Mouse (Mus musculus): ENCODE measurements around the gene Tshr. TPM values are rescaled to one million over a fixed set of nuclear protein-coding genes. Genes with fewer than 3 reads are reported as not detected.
"Not testable (repeated sequence)": the region's sequence is repeated elsewhere in the genome, so short reads cannot be mapped to it uniquely, and the experiment has no call there.

Tshr gene
- polyA plus RNA-seq, 1 experiment, result 1.4 TPM

- WGBS, result 50% methylated on average over 19 of the region's 19 CpGs
- peak; percentile 46 for DNase-seq
- no peak overlapping the region for H3K4me3 ChIP-seq (ENCODE audit: insufficient read depth, low read depth, low read length)
- 0 out of 2 replicates have a peak, but pooled peaks cover 1% of the 10 kb centered on the region for H3K36me3 ChIP-seq (ENCODE audit: control insufficient read depth, insufficient read depth, low read length)
- no peak for TF ChIP-seq POLR2A (IDR thresholded peaks at IDR 0.05; ENCODE audit: low read depth, low read length)
- no peak for TF ChIP-seq CTCF (conservative IDR thresholded peaks at IDR 0.05; ENCODE audit: insufficient read depth, insufficient read length, low read depth, low read length)
- no peak overlapping the region for H3K27ac ChIP-seq (ENCODE audit: insufficient read depth, low read depth, low read length)
- no peaks in the 10 kb centered on the region for H3K4me1 ChIP-seq (ENCODE audit: control insufficient read depth, insufficient read depth, low read length)
- H3K27me3 ChIP-seq (replicated peaks; ENCODE audit: control insufficient read depth, insufficient read depth, low read length), result no peaks in the 10 kb centered on the region
Observed at GRCm38 (mm10) chr12:91551773-91552526, 167.6 kb downstream of the Tshr start.

GRCm38 (mm10) chr12:91557358-91558005 is 173.1 kb downstream of the Tshr start:
- DNase-seq; H3K4me1 ChIP-seq (ENCODE audit: control insufficient read depth, insufficient read depth, low read length); H3K4me3 ChIP-seq (ENCODE audit: insufficient read depth, low read depth, low read length); H3K27me3 ChIP-seq (replicated peaks; ENCODE audit: control insufficient read depth, insufficient read depth, low read length); H3K27ac ChIP-seq (ENCODE audit: insufficient read depth, low read depth, low read length); H3K36me3 ChIP-seq (ENCODE audit: control insufficient read depth, insufficient read depth, low read length): not testable (repeated sequence)
- 85% methylated on average over 8 of the region's 8 CpGs for WGBS

GRCm38 (mm10) chr12:91558152-91558551 is 173.8 kb downstream of the Tshr start:
- H3K36me3 ChIP-seq (ENCODE audit: control insufficient read depth, insufficient read depth, low read length); DNase-seq; H3K27ac ChIP-seq (ENCODE audit: insufficient read depth, low read depth, low read length); H3K27me3 ChIP-seq (replicated peaks; ENCODE audit: control insufficient read depth, insufficient read depth, low read length); H3K4me1 ChIP-seq (ENCODE audit: control insufficient read depth, insufficient read depth, low read length); H3K4me3 ChIP-seq (ENCODE audit: insufficient read depth, low read depth, low read length): not testable (repeated sequence)
- WGBS, result 96% methylated on average over 4 of the region's 4 CpGs

- Histone ChIP-seq H3K4me1 (ENCODE audit: control insufficient read depth, insufficient read depth, low read length) (no peaks in the 10 kb centered on the region), H3K27ac (ENCODE audit: insufficient read depth, low read depth, low read length) (no peak overlapping the region), H3K27me3 (replicated peaks; ENCODE audit: control insufficient read depth, insufficient read depth, low read length) (no peaks in the 10 kb centered on the region), H3K36me3 (ENCODE audit: control insufficient read depth, insufficient read depth, low read length) (peaks cover 4% of the 10 kb centered on the region; the same call in 1 of the 2 replicates), H3K4me3 (ENCODE audit: insufficient read depth, low read depth, low read length) (no peak overlapping the region)
- DNase-seq, result no peak
- TF ChIP-seq CTCF (conservative IDR thresholded peaks at IDR 0.05; ENCODE audit: insufficient read depth, insufficient read length, low read depth, low read length), result no peak
- TF ChIP-seq POLR2A (IDR thresholded peaks at IDR 0.05; ENCODE audit: low read depth, low read length), result no peak
- WGBS, result 94% methylated on average over 4 of the region's 4 CpGs
Observed at GRCm38 (mm10) chr12:91567145-91567544, 182.8 kb downstream of the Tshr start.

- no peaks in the 10 kb centered on the region for H3K4me1 ChIP-seq (ENCODE audit: control insufficient read depth, insufficient read depth, low read length)
- WGBS, result 85% methylated on average over 3 of the region's 3 CpGs
- no peaks in the 10 kb centered on the region for H3K27me3 ChIP-seq (replicated peaks; ENCODE audit: control insufficient read depth, insufficient read depth, low read length)
- TF ChIP-seq CTCF (conservative IDR thresholded peaks at IDR 0.05; ENCODE audit: insufficient read depth, insufficient read length, low read depth, low read length) (no peak), POLR2A (IDR thresholded peaks at IDR 0.05; ENCODE audit: low read depth, low read length) (no peak)
- H3K4me3 ChIP-seq (ENCODE audit: insufficient read depth, low read depth, low read length), result no peak overlapping the region
- H3K27ac ChIP-seq (ENCODE audit: insufficient read depth, low read depth, low read length), result no peak overlapping the region
- peaks cover 4% of the 10 kb centered on the region; the same call in 1 of the 2 replicates for H3K36me3 ChIP-seq (ENCODE audit: control insufficient read depth, insufficient read depth, low read length)
- no peak for DNase-seq
Observed at GRCm38 (mm10) chr12:91569255-91569654, 184.9 kb downstream of the Tshr start.

- no peak for TF ChIP-seq CTCF (conservative IDR thresholded peaks at IDR 0.05; ENCODE audit: insufficient read depth, insufficient read length, low read depth, low read length)
- no peak for TF ChIP-seq POLR2A (IDR thresholded peaks at IDR 0.05; ENCODE audit: low read depth, low read length)
- Histone ChIP-seq H3K27me3 (replicated peaks; ENCODE audit: control insufficient read depth, insufficient read depth, low read length) (no peaks in the 10 kb centered on the region), H3K4me3 (ENCODE audit: insufficient read depth, low read depth, low read length) (no peak overlapping the region), H3K4me1 (ENCODE audit: control insufficient read depth, insufficient read depth, low read length) (no peaks in the 10 kb centered on the region), H3K27ac (ENCODE audit: insufficient read depth, low read depth, low read length) (no peak overlapping the region), H3K36me3 (ENCODE audit: control insufficient read depth, insufficient read depth, low read length) (peaks cover 9% of the 10 kb centered on the region)
- no peak for DNase-seq
- 90% methylated on average over 2 of the region's 2 CpGs for WGBS
Observed at GRCm38 (mm10) chr12:91571708-91572107, 187.3 kb downstream of the Tshr start.

GRCm38 (mm10) chr12:91579665-91580064 is 195.3 kb downstream of the Tshr start:
- 89% methylated on average over 2 of the region's 2 CpGs for WGBS
- no peak overlapping the region for H3K4me3 ChIP-seq (ENCODE audit: insufficient read depth, low read depth, low read length)
- TF ChIP-seq POLR2A (IDR thresholded peaks at IDR 0.05; ENCODE audit: low read depth, low read length) (no peak), CTCF (conservative IDR thresholded peaks at IDR 0.05; ENCODE audit: insufficient read depth, insufficient read length, low read depth, low read length) (no peak)
- H3K27me3 ChIP-seq (replicated peaks; ENCODE audit: control insufficient read depth, insufficient read depth, low read length), result no peaks in the 10 kb centered on the region
- peaks cover 4% of the 10 kb centered on the region for H3K36me3 ChIP-seq (ENCODE audit: control insufficient read depth, insufficient read depth, low read length)
- no peak for DNase-seq
- 0 out of 2 replicates have a peak, but pooled peaks cover 5% of the 10 kb centered on the region for H3K4me1 ChIP-seq (ENCODE audit: control insufficient read depth, insufficient read depth, low read length)
- H3K27ac ChIP-seq (ENCODE audit: insufficient read depth, low read depth, low read length), result no peak overlapping the region

Data from kidney, adult 2 months (tissue).